Mouse (Mus musculus) thymus, adult 2 months (tissue): ENCODE measurements around the gene Ms4a14.

Source experiments
- CTCF ChIP-seq: fragments of 200-500 bp; IDR thresholded peaks from 2 replicates; pipeline ENCODE4 v1.5.1; 2012; ENCODE audit warnings: mild to moderate bottlenecking, control low read depth, low read length, moderate library complexity, borderline replicate concordance; ENCODE audit not compliant: control insufficient read depth, poor library complexity, insufficient read depth; ENCODE audit errors: extremely low read depth
- POLR2A ChIP-seq: fragments of 200-500 bp; IDR thresholded peaks from 2 replicates; pipeline ENCODE4 v1.6.1; 2012; ENCODE audit warnings: mild to moderate bottlenecking, low read length, control low read depth, moderate library complexity; ENCODE audit not compliant: control insufficient read depth, poor library complexity, insufficient read depth; ENCODE audit errors: extremely low read depth

DNA sequence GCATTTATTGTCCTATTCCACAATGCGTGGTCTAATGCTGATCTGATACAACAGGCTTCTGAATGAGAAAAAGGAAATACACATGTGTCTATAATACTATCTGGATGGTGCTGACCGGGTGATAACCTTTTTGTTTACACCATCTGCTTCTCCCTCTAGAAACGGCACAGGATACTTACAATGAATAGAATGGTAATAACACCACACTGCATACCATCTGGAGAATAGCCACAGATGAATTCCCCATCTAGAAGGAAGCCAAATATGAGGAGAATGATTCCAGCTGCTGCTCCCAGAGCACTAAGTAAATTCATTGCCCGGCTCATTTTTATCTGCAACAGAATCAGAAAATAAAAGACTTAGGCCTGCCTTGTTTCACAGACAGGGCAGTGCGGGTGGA lies 37.8 kb downstream of the Ms4a14 start:
- TF ChIP-seq CTCF (no peak), POLR2A (no peak)
